Mouse (Mus musculus) limb, embryonic 14.5 days (tissue): ENCODE data around the gene Tmem110. TPM values are rescaled to one million over a fixed set of nuclear protein-coding genes. Genes with fewer than 3 reads are reported as not detected.

Source experiments
- ATAC-seq: fragments of 200-750 bp; cut with Nextera tagmentation; 2 replicates; pipeline ENCODE4 v1.8.0; 2017; ENCODE audit warnings: low read depth, moderate number of reproducible peaks, moderate TSS enrichment; ENCODE audit not compliant: low FRiP score
- DNase-seq: peaks from one replicate; pipeline ENCODE4 v3.0.0-alpha.2; 2015; ENCODE audit warnings: low spot score
- H3K27ac ChIP-seq: fragments of 300-500 bp; sonication (generic); replicated peaks from 2 replicates; pipeline ENCODE4 v1.5.1; 2014; ENCODE audit warnings: low read depth, mild to moderate bottlenecking, low read length, moderate library complexity, mixed read lengths
- H3K27me3 ChIP-seq: fragments of 300-500 bp; sonication (generic); 2 replicates; pipeline ENCODE4 v1.6.1; 2014; ENCODE audit warnings: low read length, mixed read lengths; ENCODE audit not compliant: control insufficient read depth, insufficient read depth
- H3K36me3 ChIP-seq: fragments of 300-500 bp; sonication (generic); 2 replicates; pipeline ENCODE4 v1.6.1; 2014; ENCODE audit warnings: mild to moderate bottlenecking, low read length, moderate library complexity, mixed read lengths; ENCODE audit not compliant: control insufficient read depth, insufficient read depth
- H3K4me1 ChIP-seq: fragments of 300-500 bp; sonication (generic); 2 replicates; pipeline ENCODE4 v1.6.1; 2014; ENCODE audit warnings: antibody characterized with exemption, low read length, mixed read lengths; ENCODE audit not compliant: control insufficient read depth, insufficient read depth
- H3K4me2 ChIP-seq: fragments of 300-500 bp; sonication (generic); replicated peaks from 2 replicates; pipeline ENCODE4 v1.6.1; 2014; ENCODE audit warnings: low read depth, mild to moderate bottlenecking, low read length, moderate library complexity; ENCODE audit not compliant: severe bottlenecking
- H3K4me3 ChIP-seq: fragments of 300-500 bp; sonication (generic); replicated peaks from 2 replicates; pipeline ENCODE4 v1.5.1; 2014; ENCODE audit warnings: low read length
- H3K9ac ChIP-seq: fragments of 300-500 bp; sonication (generic); 2 replicates; pipeline ENCODE4 v1.6.1; 2014; ENCODE audit warnings: mild to moderate bottlenecking, low read depth, low read length, moderate library complexity; ENCODE audit not compliant: severe bottlenecking
- H3K9me3 ChIP-seq: fragments of 300-500 bp; sonication (generic); 2 replicates; pipeline ENCODE4 v1.6.1; 2016; ENCODE audit warnings: low read length; ENCODE audit not compliant: control insufficient read depth
- POLR2A ChIP-seq: fragments of 200-500 bp; IDR thresholded peaks from 2 replicates; pipeline ENCODE4 v1.8.0; 2012; ENCODE audit warnings: inconsistent platforms, mild to moderate bottlenecking, moderate library complexity, borderline replicate concordance; ENCODE audit not compliant: insufficient read depth, insufficient read length; ENCODE audit errors: extremely low read depth
- WGBS: fragments of 180-500 bp; shearing (Covaris S2); extraction: QIAGEN DNeasy Blood & Tissue Kit; methylation state at CpG from one replicate; pipeline ENCODE4 v1.1.7; 2014; 5-methylcytosine and 5-hydroxymethylcytosine counted together
- polyA plus RNA-seq, 2 experiments: library from polyadenylated mRNA; depleted of rRNA in 1 of 2; stranded (reverse) in 1 of 2; unstranded in 1 of 2; fragments of >200 nt; fragmentation: Nextera tagmentation in 1 of 2; extraction: Ambion mirVana in 1 of 2; gene quantifications; 2 replicates each; pipeline versions ENCODE4 v1.2.1 to v1.2.3; 2012 to 2014

Gene Tmem110
- polyA plus RNA-seq, 2 experiments, result 31.3 to 33.4 TPM

- H3K9me3 ChIP-seq, result no peaks in the 10 kb centered on the region
- H3K27ac ChIP-seq, result peak overlapping the region; percentile 82
- peaks cover 24% of the 10 kb centered on the region for H3K4me1 ChIP-seq
- no peak overlapping the region for H3K4me3 ChIP-seq
- TF ChIP-seq POLR2A, result no peak
- WGBS, result 45% methylated on average over 25 of the region's 25 CpGs
- H3K36me3 ChIP-seq, result peaks cover 47% of the 10 kb centered on the region
- peak overlapping the region; percentile 16; the same call in 1 of the 2 replicates for H3K9ac ChIP-seq
- DNase-seq, result peak; percentile 58
- no peak overlapping the region; the same call in 1 of the 2 replicates for H3K4me2 ChIP-seq
- no peaks in the 10 kb centered on the region for H3K27me3 ChIP-seq
- peak; percentile 65 for ATAC-seq
Observed at GRCm38 (mm10) chr14:30870206-30871147, 45.1 kb downstream of the Tmem110 start.

DNA sequence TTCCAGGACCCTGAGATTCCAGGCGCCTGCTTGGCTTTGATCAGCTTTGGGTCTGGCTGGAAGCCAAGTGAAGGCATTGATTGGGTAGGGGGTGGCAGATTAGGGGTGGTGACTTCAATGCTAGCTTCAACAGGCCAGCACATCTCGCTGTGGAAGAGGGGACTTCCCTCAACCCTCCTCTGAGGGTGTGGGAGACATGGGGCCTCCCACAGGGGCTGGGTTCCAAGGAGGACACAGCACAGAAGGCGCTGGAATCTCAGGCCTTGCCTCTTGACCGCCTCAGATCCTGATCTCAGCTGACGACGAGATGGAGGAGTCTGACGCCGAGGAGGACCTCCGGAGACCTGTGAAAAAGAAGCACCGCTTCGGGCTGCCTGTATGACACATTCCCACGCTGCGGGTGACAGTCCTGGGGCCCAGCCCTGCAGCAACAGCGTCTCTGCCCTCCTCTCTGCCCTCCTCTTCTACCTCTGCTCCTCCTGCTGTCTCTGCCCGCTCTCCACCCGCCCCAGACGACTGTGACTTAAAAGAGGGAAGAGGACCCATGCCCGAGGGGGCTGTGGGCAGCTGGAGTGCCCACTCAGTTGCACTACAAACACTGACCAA, 48.8 kb downstream of the Tmem110 start:
- H3K9ac ChIP-seq, result no peak overlapping the region
- no peaks in the 10 kb centered on the region for H3K9me3 ChIP-seq
- DNase-seq (no peak), ATAC-seq (no peak)
- H3K4me2 ChIP-seq, result no peak overlapping the region
- peaks cover 21% of the 10 kb centered on the region for H3K4me1 ChIP-seq
- H3K4me3 ChIP-seq, result no peak overlapping the region
- H3K27me3 ChIP-seq, result no peaks in the 10 kb centered on the region
- H3K27ac ChIP-seq, result no peak overlapping the region
- peaks cover 43% of the 10 kb centered on the region for H3K36me3 ChIP-seq
- 82% methylated on average over 18 of the region's 18 CpGs for WGBS
- no peak for TF ChIP-seq POLR2A

DNA sequence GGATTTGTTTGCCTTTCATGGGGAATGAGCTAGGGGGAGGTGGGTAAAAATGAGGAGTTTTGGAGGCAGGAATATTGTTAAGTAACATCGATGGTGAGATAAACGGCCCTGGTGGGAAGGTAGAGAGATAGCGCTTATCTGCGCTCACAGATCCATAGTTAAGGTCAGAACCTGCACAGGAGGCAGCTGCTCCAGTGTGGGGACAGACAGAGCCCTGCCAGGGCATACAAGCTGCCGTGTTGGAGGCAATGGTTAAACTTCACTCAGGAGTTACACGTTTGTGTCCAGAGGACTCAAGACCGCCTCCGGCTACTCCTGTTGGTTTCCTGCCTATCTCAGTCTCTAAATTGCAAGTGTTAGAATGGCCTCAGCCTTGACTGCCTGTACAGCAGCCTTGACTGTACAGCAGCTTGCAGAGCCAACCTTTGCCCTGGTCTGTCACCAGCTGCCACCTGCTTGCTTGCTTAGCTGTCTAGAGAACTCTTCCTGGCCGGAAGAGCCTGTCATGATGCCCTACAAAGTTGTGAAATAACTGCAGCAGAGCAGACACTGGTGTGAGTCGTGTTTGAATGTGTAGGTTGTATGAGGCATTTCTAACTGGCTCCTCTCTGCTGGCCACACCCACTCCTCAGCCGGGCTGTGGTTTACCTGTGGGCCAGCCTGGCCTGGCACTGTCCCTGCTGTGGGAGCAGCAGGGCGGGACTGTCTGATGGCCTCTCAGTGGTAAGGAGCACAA, 49.9 kb downstream of the Tmem110 start:
- peaks cover 46% of the 10 kb centered on the region for H3K36me3 ChIP-seq

GRCm38 (mm10) chr14:30875955-30876354, 50.6 kb downstream of the Tmem110 start:
- DNase-seq (no peak), ATAC-seq (no peak)
- H3K4me3 ChIP-seq, result no peak overlapping the region
- TF ChIP-seq POLR2A, result no peak
- H3K36me3 ChIP-seq, result peaks cover 46% of the 10 kb centered on the region
- no peak overlapping the region for H3K4me2 ChIP-seq
- no peak overlapping the region for H3K27ac ChIP-seq
- no peak overlapping the region for H3K9ac ChIP-seq
- H3K4me1 ChIP-seq, result peaks cover 8% of the 10 kb centered on the region
- H3K9me3 ChIP-seq, result no peaks in the 10 kb centered on the region
- 89% methylated on average over 9 of the region's 9 CpGs for WGBS
- H3K27me3 ChIP-seq, result no peaks in the 10 kb centered on the region

More for the DNA sequence above, 49.9 kb downstream of the Tmem110 start:
- Histone ChIP-seq H3K9ac (no peak overlapping the region), H3K27me3 (no peaks in the 10 kb centered on the region), H3K27ac (no peak overlapping the region), H3K4me1 (peaks cover 14% of the 10 kb centered on the region), H3K4me3 (no peak overlapping the region), H3K9me3 (no peaks in the 10 kb centered on the region), H3K4me2 (no peak overlapping the region)
- DNase-seq, result no peak
- 87% methylated on average over 12 of the region's 12 CpGs for WGBS
- TF ChIP-seq POLR2A, result no peak
- no peak for ATAC-seq

GRCm38 (mm10) chr14:30876451-30876850, 51.1 kb downstream of the Tmem110 start:
- no peak overlapping the region for H3K4me3 ChIP-seq
- H3K27ac ChIP-seq, result no peak overlapping the region
- H3K4me1 ChIP-seq, result peaks cover 4% of the 10 kb centered on the region; the same call in 1 of the 2 replicates
- no peaks in the 10 kb centered on the region for H3K9me3 ChIP-seq
- peaks cover 46% of the 10 kb centered on the region for H3K36me3 ChIP-seq
- no peak for TF ChIP-seq POLR2A
- no peaks in the 10 kb centered on the region for H3K27me3 ChIP-seq
- H3K9ac ChIP-seq, result no peak overlapping the region
- 90% methylated on average over 10 of the region's 10 CpGs for WGBS
- ATAC-seq (no peak), DNase-seq (no peak)
- no peak overlapping the region for H3K4me2 ChIP-seq
